Mouse (Mus musculus): ENCODE data around the gene Gstm7.

GRCm38 (mm10) chr3:107925335-107925734 lies 6.3 kb downstream of the Gstm7 start:
- TF ChIP-seq CTCF (IDR thresholded peaks at IDR 0.05; ENCODE audit: control insufficient read depth, insufficient read depth, low read length): no peak
- no peak for TF ChIP-seq POLR2A (IDR thresholded peaks at IDR 0.05; ENCODE audit: borderline replicate concordance, control insufficient read depth, low read depth, low read length)
